Mouse (Mus musculus) adrenal gland, adult 18-20 months (tissue): Measurements from ENCODE around the gene Arl5b. TPM values are rescaled to one million over a fixed set of nuclear protein-coding genes. Genes with fewer than 3 reads are reported as not detected.

Experiments used
- DNase-seq, 2 experiments: peaks; one replicate each; pipeline ENCODE4 v3.0.0; 2021 to 2022; ENCODE audit warnings: low spot score in 2 of 2
- total RNA-seq, 2 experiments: library from RNA; stranded (reverse); gene quantifications; 1 replicate in 1 of 2; 2 replicates in 1 of 2; pipeline ENCODE4 v1.2.3; 2021

Gene Arl5b
- total RNA-seq, 2 experiments from 2014 or later: 23.0 to 27.2 TPM

DNA sequence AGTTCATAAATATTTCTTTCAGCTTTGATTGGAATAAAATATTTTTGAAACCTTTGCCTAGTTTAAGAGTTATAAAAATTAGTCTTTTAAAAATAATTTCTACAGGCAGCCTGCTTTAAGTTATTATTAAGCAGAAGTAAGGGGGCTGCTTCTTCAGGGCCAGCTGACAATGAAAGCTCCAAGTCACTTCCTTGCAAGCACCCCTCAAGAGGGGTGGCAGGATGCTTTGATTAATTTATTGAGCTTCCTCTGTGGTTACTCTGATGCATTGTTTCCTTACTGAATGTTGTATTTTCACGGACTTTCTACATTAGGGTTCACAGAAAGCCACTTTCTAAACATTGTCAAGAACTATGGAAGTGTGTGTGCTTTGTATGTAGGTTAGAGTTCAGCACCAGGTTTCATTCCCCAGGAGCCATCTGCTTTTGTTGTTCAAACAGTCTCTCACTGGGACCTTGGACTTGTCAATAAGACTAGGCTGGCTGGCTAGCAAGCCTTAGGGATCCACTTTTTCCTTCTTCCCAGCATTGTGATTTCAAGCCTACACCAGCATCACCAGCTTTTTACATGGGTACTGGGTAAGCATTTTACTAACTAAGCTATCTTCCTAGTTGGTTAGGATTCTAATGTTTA is 62.7 kb downstream of the Arl5b start:
- DNase-seq: no peak

DNA sequence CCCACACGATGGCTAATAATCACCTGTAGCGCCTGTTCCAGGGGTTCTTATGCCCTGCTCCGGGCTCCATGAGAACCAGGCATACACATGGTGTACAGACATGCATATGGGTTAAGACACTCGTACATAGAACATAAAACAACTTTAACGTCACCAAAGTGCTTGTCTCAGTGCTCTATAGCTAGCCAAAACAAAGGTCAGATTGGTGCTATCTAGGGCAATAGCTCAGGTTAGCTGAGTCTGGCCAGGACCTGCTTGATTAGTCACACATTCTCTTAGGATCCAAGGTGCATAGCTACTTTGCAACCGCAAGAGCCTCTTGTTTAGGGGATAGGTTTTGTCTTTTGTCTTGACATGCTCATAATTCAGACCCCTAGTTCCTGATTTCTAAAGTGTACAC is 63.5 kb downstream of the Arl5b start:
- DNase-seq: no peak

DNA sequence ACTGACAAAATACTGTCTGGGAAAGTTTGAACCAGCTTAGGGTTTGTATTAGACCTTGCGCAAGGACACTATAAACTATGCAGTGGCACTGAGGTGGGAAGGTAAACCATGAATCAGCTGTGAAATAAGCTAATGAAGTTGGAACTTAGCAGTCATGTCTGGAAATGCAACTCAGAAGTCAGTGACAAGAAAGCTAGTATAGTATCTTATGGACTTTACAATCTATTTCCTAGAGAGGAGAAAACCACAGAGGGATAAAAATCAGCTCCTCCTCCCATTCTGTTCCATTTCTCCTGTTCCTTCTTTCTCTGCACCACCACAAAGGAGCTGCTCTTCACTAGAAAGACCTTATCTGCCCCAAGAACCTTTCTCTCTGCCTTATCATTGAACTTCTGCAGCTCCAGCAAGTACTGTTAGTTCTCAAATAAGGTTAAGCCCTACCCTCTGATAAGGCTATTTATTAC is 72.1 kb downstream of the Arl5b start:
- DNase-seq: no peak

Other genes with a start within 250 kb of the Arl5b start
- gene Nsun6, start 5.7 kb downstream of the Arl5b start, total RNA-seq: 10 to 100 TPM in 1 of 2 experiments, 1 to 10 TPM in 1; 7.3 to 10.7 TPM